Mouse (Mus musculus) heart, adult 11 months (tissue): ENCODE measurements at regions not wholly inside any gene's neighbourhood (a gene's known extent, or its start where the extent isn't known, plus 50 kb on each side); places are given as distances from the start of the nearest gene placed in this dataset.

Experiments used
- DNase-seq: peaks from one replicate; pipeline ENCODE4 v3.0.0; 2022

DNA sequence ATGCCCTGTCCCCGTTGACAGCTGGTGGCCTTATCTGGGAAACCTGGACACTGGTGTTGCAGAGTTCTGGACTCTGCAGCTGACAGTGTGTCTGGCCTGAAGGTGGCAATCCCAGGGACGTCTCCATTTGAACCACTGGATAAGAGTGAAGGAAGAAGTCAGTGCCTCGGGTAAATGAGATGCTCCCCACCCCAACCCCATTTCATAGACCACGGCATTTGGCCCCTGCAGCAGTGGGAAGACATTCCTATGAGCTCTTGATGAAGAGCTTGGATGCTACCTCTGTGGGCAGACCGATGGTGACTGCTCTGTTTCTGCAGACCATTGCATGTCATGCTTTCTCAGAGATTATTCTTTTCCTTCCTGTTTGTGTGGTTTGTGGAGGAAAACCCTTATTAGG is 191.9 kb downstream of the Gm5114 start:
- peak; percentile 92 for DNase-seq

DNA sequence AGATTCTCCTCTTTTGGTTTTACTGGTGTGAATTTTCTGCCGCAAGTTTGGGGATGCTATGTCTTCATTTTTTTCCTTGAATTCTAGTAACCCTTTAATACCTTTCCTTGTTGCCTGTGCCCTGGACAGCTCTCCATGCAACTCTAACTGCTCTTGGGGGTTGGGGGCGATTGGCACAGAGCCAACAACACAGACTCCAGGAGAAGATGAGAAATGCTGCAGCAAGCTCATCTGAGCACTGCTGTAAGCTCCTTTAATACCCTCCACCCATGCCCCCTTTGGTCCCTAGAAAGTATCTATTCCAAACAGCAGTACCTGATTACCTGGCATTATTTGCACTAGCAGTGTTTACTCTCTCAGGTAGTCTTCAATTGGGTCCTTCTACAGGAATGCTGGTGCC is 208.0 kb downstream of the Gm5114 start:
- peak; percentile 85 for DNase-seq
